Mouse (Mus musculus): ENCODE results near the gene Entpd6. TPM values are rescaled to one million over a fixed set of nuclear protein-coding genes. Genes with fewer than 3 reads are reported as not detected.

Gene Entpd6
- polyA plus RNA-seq, 1 experiment from 2014 or later: 67.2 TPM

DNA sequence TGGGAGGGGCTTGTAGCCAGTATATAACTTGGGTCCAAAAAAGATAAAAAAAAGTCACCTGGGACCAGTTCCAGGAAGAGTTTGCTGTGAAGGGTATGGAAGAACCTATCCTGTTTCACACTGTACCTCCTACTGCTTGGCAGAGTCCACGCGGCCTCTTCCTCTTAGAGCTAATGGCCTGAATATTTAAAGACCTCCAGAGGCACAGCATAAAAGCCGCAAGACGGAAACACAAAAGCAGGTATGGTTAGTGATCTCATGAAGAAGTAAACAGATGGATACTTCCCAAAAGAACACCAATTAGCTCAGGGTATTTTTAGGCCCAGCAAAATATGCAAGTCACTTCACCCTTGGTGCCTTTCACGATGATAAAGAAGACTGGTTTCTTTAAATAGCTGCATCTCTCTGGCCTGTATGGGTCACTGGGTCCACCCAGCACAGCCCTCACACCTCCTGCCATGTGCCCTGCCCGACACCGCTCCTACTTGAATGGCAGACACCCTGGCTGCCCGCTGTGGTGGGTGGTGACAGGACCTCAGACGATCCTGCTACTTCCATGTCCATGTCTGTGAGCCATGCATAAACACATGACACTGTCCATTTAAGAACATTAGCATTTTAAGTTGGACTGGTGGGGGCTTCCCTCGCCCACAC, 23.8 kb downstream of the Entpd6 start:
- Histone ChIP-seq H3K4me2 (replicated peaks) (no peak overlapping the region), H3K4me1 (replicated peaks; ENCODE audit: control insufficient read depth, insufficient read depth, low read length) (no peaks in the 10 kb centered on the region), H3K36me3 (replicated peaks; ENCODE audit: control insufficient read depth, insufficient read depth) (peaks cover 25% of the 10 kb centered on the region), H3K9me3 (ENCODE audit: control insufficient read depth, low read length) (no peaks in the 10 kb centered on the region), H3K9ac (no peak overlapping the region), H3K27ac (no peak overlapping the region), H3K27me3 (ENCODE audit: control insufficient read depth, insufficient read depth, low read length) (no peaks in the 10 kb centered on the region), H3K4me3 (replicated peaks; ENCODE audit: low read length) (no peak overlapping the region)
- DNase-seq (ENCODE audit: low spot score) (no peak), ATAC-seq (ENCODE audit: low FRiP score) (no peak)
- WGBS: 68% methylated on average over 10 of the region's 10 CpGs

DNA sequence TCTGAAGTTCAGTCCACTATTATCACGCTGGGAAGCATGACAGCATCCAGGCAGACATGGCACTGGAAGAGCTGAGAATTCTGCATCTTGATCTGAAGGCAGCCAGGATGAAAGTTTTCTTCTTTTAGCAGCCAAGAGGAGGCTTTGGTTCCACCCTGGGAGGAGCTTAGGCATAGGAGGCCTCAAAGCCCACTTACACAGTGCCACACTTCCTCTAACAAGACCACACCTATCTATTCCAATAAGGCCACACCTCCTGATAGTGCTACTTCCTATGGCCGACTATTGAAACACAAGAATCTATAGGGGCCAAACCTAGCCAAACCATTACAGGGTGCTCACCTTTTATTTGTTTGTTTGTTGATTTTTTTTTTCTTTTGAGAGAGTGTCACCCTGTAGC, 34.0 kb downstream of the Entpd6 start:
- Histone ChIP-seq H3K4me1 (replicated peaks; ENCODE audit: control insufficient read depth, insufficient read depth, low read length) (peaks cover 7% of the 10 kb centered on the region), H3K27ac (no peak overlapping the region), H3K9me3 (ENCODE audit: control insufficient read depth, low read length) (no peaks in the 10 kb centered on the region), H3K9ac (no peak overlapping the region), H3K4me2 (replicated peaks) (no peak overlapping the region), H3K27me3 (ENCODE audit: control insufficient read depth, insufficient read depth, low read length) (no peaks in the 10 kb centered on the region), H3K4me3 (replicated peaks; ENCODE audit: low read length) (no peak overlapping the region), H3K36me3 (replicated peaks; ENCODE audit: control insufficient read depth, insufficient read depth) (no peaks in the 10 kb centered on the region)
- WGBS: 83% methylated on average over 2 of the region's 2 CpGs
- ATAC-seq (ENCODE audit: low FRiP score) (no peak), DNase-seq (ENCODE audit: low spot score) (no peak)

DNA sequence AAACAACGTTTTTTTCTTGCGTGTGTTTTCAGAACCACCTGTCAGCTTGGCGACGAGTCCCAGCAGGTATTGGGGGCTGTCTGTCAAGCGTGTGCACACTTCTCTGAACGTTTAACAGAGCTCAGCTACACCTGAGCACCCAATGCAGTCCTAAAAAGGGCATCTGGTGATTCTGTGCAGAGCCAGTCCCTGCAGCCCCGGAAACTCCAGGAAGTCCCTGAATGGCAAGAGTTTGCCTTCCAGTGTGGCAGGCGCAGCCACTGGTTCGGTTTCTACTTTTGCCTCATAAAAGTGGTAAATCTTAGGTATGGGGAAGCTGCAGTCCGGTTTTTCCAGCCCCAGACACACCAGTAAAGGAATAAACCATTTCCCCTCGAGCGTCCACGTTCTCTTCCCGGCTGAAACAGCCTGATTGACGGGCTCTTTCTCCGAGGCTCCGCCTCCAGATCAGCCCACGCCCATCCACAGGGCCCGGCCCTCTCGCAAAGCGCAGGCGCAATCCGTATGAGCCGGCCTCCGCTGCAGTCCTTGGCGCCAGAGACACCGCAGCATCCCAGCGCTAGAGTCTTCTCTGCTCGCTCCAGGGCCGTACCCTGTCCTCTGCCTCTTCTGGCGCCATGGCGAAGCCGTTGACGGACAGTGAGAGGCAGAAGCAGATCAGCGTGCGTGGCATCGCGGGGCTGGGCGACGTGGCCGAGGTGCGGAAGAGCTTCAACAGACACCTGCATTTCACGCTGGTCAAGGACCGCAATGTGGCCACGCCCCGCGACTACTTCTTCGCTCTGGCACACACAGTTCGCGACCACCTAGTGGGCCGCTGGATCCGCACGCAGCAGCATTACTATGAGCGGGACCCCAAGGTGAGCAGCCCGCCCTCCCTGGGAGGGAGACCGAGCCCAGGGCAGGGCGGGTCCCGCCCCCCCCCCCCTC, 37.7 kb downstream of the Entpd6 start, which contains the start of gene Pygb:
Gene Pygb, plus strand, starts transcription at position 485 of the 930 bp plus-strand sequence.
- 0 out of 2 replicates have a peak, but pooled peaks cover 5% of the 10 kb centered on the region for H3K36me3 ChIP-seq (replicated peaks; ENCODE audit: control insufficient read depth, insufficient read depth)
- peak within 1 kb of the TSS; percentile 91 for H3K4me2 ChIP-seq (replicated peaks)
- peak; percentile 97 for ATAC-seq (ENCODE audit: low FRiP score)
- peaks cover 17% of the 10 kb centered on the region for H3K4me1 ChIP-seq (replicated peaks; ENCODE audit: control insufficient read depth, insufficient read depth, low read length)
- H3K4me3 ChIP-seq (replicated peaks; ENCODE audit: low read length): peak within 1 kb of the TSS; percentile 84
- H3K9me3 ChIP-seq (ENCODE audit: control insufficient read depth, low read length): no peaks in the 10 kb centered on the region
- no peaks in the 10 kb centered on the region for H3K27me3 ChIP-seq (ENCODE audit: control insufficient read depth, insufficient read depth, low read length)
- peak; percentile 91 for DNase-seq (ENCODE audit: low spot score)
- WGBS: 3% methylated on average over 58 of the region's 58 CpGs
- H3K27ac ChIP-seq: peak within 1 kb of the TSS; percentile 80
- H3K9ac ChIP-seq: peak within 1 kb of the TSS; percentile 78

DNA sequence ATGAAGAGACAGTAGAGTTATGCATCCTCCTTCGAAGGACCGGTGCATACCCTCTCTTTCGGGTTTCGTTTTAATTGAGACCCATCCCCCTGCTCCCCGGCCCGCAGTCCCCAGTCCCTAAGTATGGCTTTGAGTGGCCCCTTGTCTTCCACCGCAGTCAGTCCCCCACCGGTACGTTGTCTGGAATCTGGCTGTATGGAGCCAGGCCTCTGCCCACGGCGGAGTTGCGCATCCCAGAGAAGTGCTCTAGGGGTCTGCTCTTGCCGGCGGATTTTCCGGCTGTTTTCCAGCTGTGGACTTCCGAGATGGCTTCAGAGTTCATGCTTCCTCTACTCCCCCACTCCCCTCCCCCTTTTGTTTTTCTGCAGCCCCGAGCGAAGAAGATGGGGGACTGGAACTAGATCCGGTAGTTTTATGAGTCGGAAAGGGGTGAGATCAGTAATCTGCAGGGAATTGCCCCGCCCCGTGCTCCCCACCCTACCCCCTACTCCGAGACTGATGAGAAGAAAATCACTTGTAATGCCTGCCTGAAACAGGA, 38.5 kb downstream of the Entpd6 start:
- Histone ChIP-seq H3K27ac (peak overlapping the region; percentile 51; the same call in 1 of the 2 replicates), H3K27me3 (ENCODE audit: control insufficient read depth, insufficient read depth, low read length) (no peaks in the 10 kb centered on the region), H3K4me2 (replicated peaks) (peak overlapping the region; percentile 91), H3K4me3 (replicated peaks; ENCODE audit: low read length) (peak overlapping the region; percentile 84), H3K9ac (peak overlapping the region; percentile 78), H3K9me3 (ENCODE audit: control insufficient read depth, low read length) (no peaks in the 10 kb centered on the region), H3K36me3 (replicated peaks; ENCODE audit: control insufficient read depth, insufficient read depth) (0 out of 2 replicates have a peak, but pooled peaks cover 12% of the 10 kb centered on the region), H3K4me1 (replicated peaks; ENCODE audit: control insufficient read depth, insufficient read depth, low read length) (peaks cover 17% of the 10 kb centered on the region)
- ATAC-seq (ENCODE audit: low FRiP score): peak; percentile 60
- no peak for DNase-seq (ENCODE audit: low spot score)
- WGBS: 0% methylated on average over 23 of the region's 23 CpGs

DNA sequence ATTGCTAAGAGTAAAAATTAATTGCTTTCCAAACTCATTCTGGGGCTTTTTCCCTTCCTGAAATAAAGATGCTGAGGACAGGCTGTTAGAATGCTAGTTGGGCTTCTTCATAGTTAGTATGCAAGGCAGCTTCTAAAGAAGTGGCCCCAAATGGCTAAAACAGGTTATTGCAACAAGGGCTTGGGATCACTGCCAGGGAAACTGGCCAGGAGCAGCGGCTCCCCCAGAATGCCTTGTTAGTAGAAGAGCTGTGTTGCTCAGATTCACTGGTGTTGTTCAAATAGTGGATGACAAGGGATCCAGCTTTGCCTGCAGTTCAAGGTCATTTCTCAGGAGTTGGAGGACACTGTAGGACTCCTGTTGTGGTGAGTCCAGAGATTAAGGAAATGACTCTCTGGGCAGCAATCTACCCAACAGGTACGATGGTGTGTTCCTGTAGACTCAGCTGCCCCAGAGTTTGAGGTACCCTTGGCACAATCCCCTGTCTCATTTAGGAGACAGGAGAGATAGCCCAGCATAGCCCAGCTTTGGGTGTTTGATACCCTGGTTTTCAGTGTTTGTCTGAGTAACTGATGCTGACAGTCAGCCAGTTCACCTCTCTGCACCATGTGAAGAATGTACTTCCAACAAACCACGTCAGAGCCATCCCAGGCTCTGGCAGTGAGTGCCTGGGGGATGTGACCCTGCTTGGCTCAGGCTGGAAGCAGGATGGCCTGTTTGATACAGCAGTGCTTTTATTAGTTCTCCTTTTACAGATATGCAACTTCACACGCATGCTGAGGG, 40.1 kb downstream of the Entpd6 start:
- 57% methylated on average over 4 of the region's 4 CpGs for WGBS
- H3K4me2 ChIP-seq (replicated peaks): peak overlapping the region; percentile 91
- no peaks in the 10 kb centered on the region for H3K27me3 ChIP-seq (ENCODE audit: control insufficient read depth, insufficient read depth, low read length)
- 0 out of 2 replicates have a peak, but pooled peaks cover 21% of the 10 kb centered on the region for H3K36me3 ChIP-seq (replicated peaks; ENCODE audit: control insufficient read depth, insufficient read depth)
- no peak overlapping the region for H3K4me3 ChIP-seq (replicated peaks; ENCODE audit: low read length)
- peak; percentile 79 for DNase-seq (ENCODE audit: low spot score)
- no peak overlapping the region for H3K27ac ChIP-seq
- ATAC-seq (ENCODE audit: low FRiP score): no peak
- H3K9ac ChIP-seq: 0 out of 2 replicates have a peak overlapping the region, but pooled peaks have one; percentile 3
- H3K4me1 ChIP-seq (replicated peaks; ENCODE audit: control insufficient read depth, insufficient read depth, low read length): peaks cover 17% of the 10 kb centered on the region
- H3K9me3 ChIP-seq (ENCODE audit: control insufficient read depth, low read length): no peaks in the 10 kb centered on the region

DNA sequence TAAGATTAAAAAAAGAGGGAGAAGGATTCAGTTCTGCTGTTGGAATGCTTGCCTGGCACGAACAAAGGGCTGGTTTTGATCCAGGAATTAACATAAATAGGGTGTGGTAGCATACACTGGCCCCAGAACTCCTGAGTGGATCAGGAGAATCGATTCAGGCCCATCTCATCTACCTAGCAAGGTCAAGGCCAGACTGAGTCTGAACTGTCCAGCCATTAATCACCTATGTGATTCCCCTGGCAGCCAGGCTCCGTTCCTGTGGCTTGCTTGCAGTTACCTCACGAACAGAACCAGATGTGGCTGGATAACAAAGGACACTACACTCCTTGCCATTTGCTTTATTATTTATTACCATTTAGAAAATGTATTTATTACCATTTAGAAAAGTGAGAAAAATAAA, 44.5 kb downstream of the Entpd6 start:
- no peaks in the 10 kb centered on the region for H3K9me3 ChIP-seq (ENCODE audit: control insufficient read depth, low read length)
- no peak overlapping the region for H3K27ac ChIP-seq
- H3K27me3 ChIP-seq (ENCODE audit: control insufficient read depth, insufficient read depth, low read length): no peaks in the 10 kb centered on the region
- 72% methylated on average over 4 of the region's 4 CpGs for WGBS
- no peak for DNase-seq (ENCODE audit: low spot score)
- peaks cover 5% of the 10 kb centered on the region for H3K4me1 ChIP-seq (replicated peaks; ENCODE audit: control insufficient read depth, insufficient read depth, low read length)
- no peak overlapping the region for H3K4me2 ChIP-seq (replicated peaks)
- H3K4me3 ChIP-seq (replicated peaks; ENCODE audit: low read length): no peak overlapping the region
- no peak overlapping the region for H3K9ac ChIP-seq
- peaks cover 49% of the 10 kb centered on the region for H3K36me3 ChIP-seq (replicated peaks; ENCODE audit: control insufficient read depth, insufficient read depth)
- ATAC-seq (ENCODE audit: low FRiP score): no peak

DNA sequence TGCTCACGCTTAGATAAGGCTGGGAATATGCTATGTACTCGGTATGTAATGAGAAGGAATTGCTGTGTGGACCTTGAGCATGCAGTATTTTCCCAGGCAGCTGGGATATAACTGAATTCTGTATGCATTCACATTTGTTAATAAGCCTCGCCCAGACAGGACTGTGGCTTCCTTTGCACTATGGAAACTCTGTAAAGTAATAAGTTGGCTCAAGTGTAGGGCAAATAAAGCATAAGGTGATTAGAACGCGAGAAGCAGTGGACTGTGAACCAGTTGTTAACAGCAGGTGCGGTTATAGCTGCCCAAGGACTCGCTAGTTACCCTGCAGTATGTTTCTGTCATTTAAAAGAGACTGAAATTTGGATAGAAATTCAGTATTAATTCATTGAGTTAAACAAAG, 49.2 kb downstream of the Entpd6 start:
- H3K27me3 ChIP-seq (ENCODE audit: control insufficient read depth, insufficient read depth, low read length): no peaks in the 10 kb centered on the region
- 91% methylated on average over 7 of the region's 7 CpGs for WGBS
- no peaks in the 10 kb centered on the region for H3K4me1 ChIP-seq (replicated peaks; ENCODE audit: control insufficient read depth, insufficient read depth, low read length)
- no peak overlapping the region for H3K4me2 ChIP-seq (replicated peaks)
- H3K4me3 ChIP-seq (replicated peaks; ENCODE audit: low read length): no peak overlapping the region
- DNase-seq (ENCODE audit: low spot score) (no peak), ATAC-seq (ENCODE audit: low FRiP score) (no peak)
- no peaks in the 10 kb centered on the region for H3K9me3 ChIP-seq (ENCODE audit: control insufficient read depth, low read length)
- no peak overlapping the region for H3K27ac ChIP-seq
- H3K36me3 ChIP-seq (replicated peaks; ENCODE audit: control insufficient read depth, insufficient read depth): peaks cover 50% of the 10 kb centered on the region
- no peak overlapping the region for H3K9ac ChIP-seq

DNA sequence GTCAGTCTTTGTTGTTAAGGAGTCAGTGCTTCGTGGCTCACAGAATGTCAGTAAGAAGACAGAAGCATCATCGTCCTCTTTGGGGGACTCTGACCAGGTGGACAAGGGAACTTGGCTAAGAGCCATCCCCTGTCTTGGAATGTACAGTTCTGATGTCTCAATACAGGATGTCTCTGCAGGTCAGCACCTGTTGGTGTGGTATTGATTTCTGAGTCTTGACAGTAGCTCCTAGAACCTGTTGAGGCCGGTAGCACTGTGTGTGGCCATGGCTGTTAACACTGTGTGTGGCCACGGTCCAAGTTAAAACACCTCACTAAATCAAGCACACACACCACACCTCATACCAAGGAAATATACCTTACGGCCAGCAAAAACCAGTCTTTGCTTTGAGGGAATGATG, 51.8 kb downstream of the Entpd6 start:
- no peaks in the 10 kb centered on the region for H3K27me3 ChIP-seq (ENCODE audit: control insufficient read depth, insufficient read depth, low read length)
- no peaks in the 10 kb centered on the region for H3K9me3 ChIP-seq (ENCODE audit: control insufficient read depth, low read length)
- ATAC-seq (ENCODE audit: low FRiP score) (no peak), DNase-seq (ENCODE audit: low spot score) (no peak)
- H3K4me1 ChIP-seq (replicated peaks; ENCODE audit: control insufficient read depth, insufficient read depth, low read length): no peaks in the 10 kb centered on the region
- no peak overlapping the region for H3K4me3 ChIP-seq (replicated peaks; ENCODE audit: low read length)
- WGBS: 91% methylated on average over 5 of the region's 5 CpGs
- H3K9ac ChIP-seq: no peak overlapping the region
- H3K4me2 ChIP-seq (replicated peaks): no peak overlapping the region
- no peak overlapping the region for H3K27ac ChIP-seq
- peaks cover 56% of the 10 kb centered on the region for H3K36me3 ChIP-seq (replicated peaks; ENCODE audit: control insufficient read depth, insufficient read depth)

Measured in hindbrain, embryonic 14.5 days (tissue).